Mouse (Mus musculus) stomach, postnatal 0 days (tissue): ENCODE measurements at regions not wholly inside any gene's neighbourhood (a gene's known extent, or its start where the extent isn't known, plus 50 kb on each side); places are given as distances from the start of the nearest gene placed in this dataset.

Experiments
- ATAC-seq: fragments of 200-750 bp; cut with Nextera tagmentation; 2 replicates; pipeline ENCODE4 v1.8.0; 2017; ENCODE audit not compliant: low FRiP score, low TSS enrichment
- DNase-seq: peaks from one replicate; pipeline ENCODE4 v3.0.0-alpha.2; 2016; ENCODE audit warnings: low spot score
- H3K27ac ChIP-seq: fragments of 300-500 bp; sonication (generic); replicated peaks from 2 replicates; pipeline ENCODE4 v1.5.1; 2014; ENCODE audit warnings: mild to moderate bottlenecking, control low read depth
- H3K27me3 ChIP-seq: fragments of 300-500 bp; sonication (generic); 2 replicates; pipeline ENCODE4 v1.6.1; 2014; ENCODE audit warnings: low read length; ENCODE audit not compliant: control insufficient read depth, insufficient read depth
- H3K36me3 ChIP-seq: fragments of 300-500 bp; sonication (generic); 2 replicates; pipeline ENCODE4 v1.6.1; 2014; ENCODE audit warnings: low read length, mixed read lengths; ENCODE audit not compliant: control insufficient read depth, insufficient read depth
- H3K4me1 ChIP-seq: fragments of 300-500 bp; sonication (generic); replicated peaks from 2 replicates; pipeline ENCODE4 v1.6.1; 2014; ENCODE audit warnings: antibody characterized with exemption; ENCODE audit not compliant: control insufficient read depth, insufficient read depth
- H3K4me2 ChIP-seq: fragments of 300-500 bp; sonication (generic); replicated peaks from 2 replicates; pipeline ENCODE4 v1.6.1; 2014; ENCODE audit warnings: low read depth, mild to moderate bottlenecking, control low read depth, moderate library complexity
- H3K4me3 ChIP-seq: fragments of 300-500 bp; sonication (generic); 2 replicates; pipeline ENCODE4 v1.5.1; 2014; ENCODE audit warnings: low read depth, low read length, control low read depth
- H3K9ac ChIP-seq: fragments of 300-500 bp; sonication (generic); 2 replicates; pipeline ENCODE4 v1.6.1; 2014; ENCODE audit warnings: mild to moderate bottlenecking, low read length, control low read depth, mixed read lengths
- H3K9me3 ChIP-seq: fragments of 300-500 bp; sonication (generic); 2 replicates; pipeline ENCODE4 v1.6.1; 2016; ENCODE audit warnings: low read length; ENCODE audit not compliant: control insufficient read depth
- CTCF ChIP-seq: IDR thresholded peaks from 2 replicates; pipeline ENCODE4 v1.5.1; 2016; ENCODE audit warnings: antibody characterized with exemption, low read depth, mild to moderate bottlenecking, moderate library complexity
- EP300 ChIP-seq: optimal IDR thresholded peaks from 2 replicates; pipeline ENCODE3; 2016; ENCODE audit warnings: antibody characterized with exemption
- WGBS: fragments of 180-500 bp; shearing (Covaris S2); extraction: QIAGEN DNeasy Blood & Tissue Kit; methylation state at CpG from one replicate; pipeline ENCODE4 v1.1.7; 2014; 5-methylcytosine and 5-hydroxymethylcytosine counted together

- Histone ChIP-seq H3K9me3 (no peaks in the 10 kb centered on the region), H3K4me2 (no peak overlapping the region), H3K27me3 (no peaks in the 10 kb centered on the region), H3K36me3 (no peaks in the 10 kb centered on the region), H3K9ac (no peak overlapping the region), H3K4me1 (no peaks in the 10 kb centered on the region), H3K27ac (no peak overlapping the region), H3K4me3 (no peak overlapping the region)
- ATAC-seq (no peak), DNase-seq (no peak)
- no peak for TF ChIP-seq EP300
- no peak for TF ChIP-seq CTCF
These were observed 254.3 kb upstream of the Veph1 start for GRCm38 (mm10) chr3:66550920-66551319.

GRCm38 (mm10) chr3:66546576-66546975 lies 249.9 kb upstream of the Veph1 start:
- no peak for DNase-seq
- H3K4me2 ChIP-seq: no peak overlapping the region
- WGBS: 75% methylated on average over 4 of the region's 4 CpGs
- no peak for ATAC-seq
- TF ChIP-seq CTCF (no peak), EP300 (no peak)
- H3K27ac ChIP-seq: no peak overlapping the region
- no peaks in the 10 kb centered on the region for H3K9me3 ChIP-seq
- no peaks in the 10 kb centered on the region for H3K4me1 ChIP-seq
- no peak overlapping the region for H3K9ac ChIP-seq
- no peaks in the 10 kb centered on the region for H3K27me3 ChIP-seq
- H3K36me3 ChIP-seq: no peaks in the 10 kb centered on the region
- no peak overlapping the region for H3K4me3 ChIP-seq

DNA sequence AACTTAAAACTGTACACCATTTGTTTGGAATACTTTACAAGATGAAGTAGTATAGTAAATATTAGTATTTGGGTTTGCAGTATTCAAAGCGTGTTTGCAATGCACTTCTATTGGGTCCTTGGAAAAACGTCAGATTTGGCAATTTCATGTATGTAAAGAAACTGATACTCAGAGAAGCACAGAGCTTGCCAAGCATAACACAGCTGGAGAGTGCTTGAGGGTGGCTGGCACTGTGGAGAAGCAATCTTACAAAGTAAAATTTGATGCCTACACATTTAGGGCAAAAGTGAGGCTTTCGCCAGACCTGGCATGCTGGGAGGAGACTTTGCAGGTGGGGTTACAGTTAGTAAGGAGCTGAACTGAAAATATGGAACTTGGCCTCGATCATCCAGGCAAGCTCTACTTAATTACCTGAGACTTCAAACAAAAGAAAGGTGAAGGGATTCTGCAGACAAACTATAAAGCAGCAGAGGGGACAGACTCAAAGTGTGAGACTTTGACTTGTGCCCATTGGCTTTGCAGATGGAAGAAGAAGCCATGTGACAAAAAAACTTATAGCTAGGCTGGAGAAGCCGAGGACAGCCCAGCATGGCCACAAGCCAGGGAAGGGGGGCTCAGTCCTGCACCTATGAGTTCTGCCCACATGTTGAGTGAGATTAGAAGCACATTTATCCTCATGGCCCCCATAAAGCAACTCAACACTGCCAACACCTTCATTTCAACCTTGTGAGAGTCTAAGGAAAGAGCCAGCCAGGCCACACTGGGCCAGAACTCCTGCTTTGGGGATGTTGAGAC lies 247.7 kb upstream of the Veph1 start:
- ATAC-seq: no peak
- Histone ChIP-seq H3K27me3 (no peaks in the 10 kb centered on the region), H3K4me2 (no peak overlapping the region), H3K9me3 (no peaks in the 10 kb centered on the region), H3K36me3 (no peaks in the 10 kb centered on the region), H3K4me3 (no peak overlapping the region), H3K9ac (no peak overlapping the region), H3K27ac (no peak overlapping the region), H3K4me1 (no peaks in the 10 kb centered on the region)
- WGBS: 62% methylated on average over 5 of the region's 5 CpGs
- DNase-seq: no peak
- TF ChIP-seq EP300 (no peak), CTCF (no peak)

DNA sequence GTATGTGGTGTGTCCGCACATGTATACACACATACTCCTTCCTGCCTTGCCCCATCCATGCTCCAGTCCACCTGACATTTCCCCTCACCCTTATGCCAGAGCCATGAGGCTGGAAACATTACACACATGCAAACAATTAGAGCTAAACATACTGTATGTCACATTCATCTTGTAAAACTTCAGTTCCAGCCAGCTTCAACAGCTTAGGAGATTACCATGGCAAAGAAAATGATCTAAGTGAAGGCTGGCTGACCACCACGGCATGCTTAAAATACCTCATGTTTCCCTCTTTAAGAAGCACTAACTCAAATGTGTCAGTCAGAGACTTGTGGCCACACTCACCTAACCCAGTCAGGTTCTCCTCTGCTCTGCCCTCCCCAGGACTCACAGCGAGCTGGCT lies 246.2 kb upstream of the Veph1 start:
- Histone ChIP-seq H3K27me3 (no peaks in the 10 kb centered on the region), H3K9me3 (no peaks in the 10 kb centered on the region), H3K9ac (no peak overlapping the region), H3K27ac (no peak overlapping the region), H3K36me3 (no peaks in the 10 kb centered on the region), H3K4me1 (no peaks in the 10 kb centered on the region), H3K4me3 (no peak overlapping the region), H3K4me2 (no peak overlapping the region)
- ATAC-seq (no peak), DNase-seq (no peak)
- TF ChIP-seq EP300 (no peak), CTCF (no peak)
- WGBS: 71% methylated on average over 3 of the region's 3 CpGs

- no peak for TF ChIP-seq EP300
- TF ChIP-seq CTCF: no peak
- 65% methylated on average over 7 of the region's 7 CpGs for WGBS
- Histone ChIP-seq H3K4me1 (no peaks in the 10 kb centered on the region), H3K27me3 (no peaks in the 10 kb centered on the region), H3K9me3 (no peaks in the 10 kb centered on the region), H3K9ac (no peak overlapping the region), H3K36me3 (no peaks in the 10 kb centered on the region), H3K4me3 (no peak overlapping the region), H3K4me2 (no peak overlapping the region), H3K27ac (no peak overlapping the region)
- no peak for ATAC-seq
- DNase-seq: no peak
These were observed 241.3 kb upstream of the Veph1 start for GRCm38 (mm10) chr3:66537913-66538312.

DNA sequence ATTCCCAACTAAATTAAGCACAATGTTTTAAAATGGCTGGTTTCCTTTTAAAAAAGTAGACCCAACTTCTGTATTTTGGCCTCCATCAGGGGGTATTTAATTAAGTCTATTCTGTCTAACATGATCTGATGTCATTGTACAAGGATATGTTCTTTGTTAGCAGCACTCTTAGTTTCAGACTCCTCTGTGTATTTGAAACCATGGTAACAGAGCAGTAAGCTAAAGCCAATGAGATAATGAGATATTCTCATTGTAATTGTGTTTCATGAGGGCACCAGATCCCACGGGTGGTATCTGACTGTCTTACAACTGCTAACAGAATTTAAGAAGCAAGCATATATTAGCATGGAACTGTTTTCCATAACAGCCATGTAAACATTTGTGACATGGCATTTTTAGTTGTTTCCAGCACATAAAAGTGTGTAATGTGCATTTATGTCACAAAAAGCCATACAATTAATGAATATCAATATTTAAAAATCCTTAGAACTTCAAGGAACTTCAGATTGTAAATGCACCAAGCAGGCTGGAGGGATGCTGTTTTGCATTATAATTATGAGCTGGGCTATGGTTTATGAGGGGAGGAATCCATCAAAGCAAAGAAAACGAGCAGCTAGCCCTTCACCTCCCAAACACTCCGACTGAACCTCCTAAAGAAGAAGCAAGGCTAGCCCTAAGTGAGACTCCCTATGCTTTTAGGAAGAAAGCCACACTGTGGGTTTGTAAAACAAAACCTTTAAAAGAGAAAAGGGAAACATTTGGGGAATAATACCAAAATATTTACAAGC lies 240.7 kb upstream of the Veph1 start:
- Histone ChIP-seq H3K9ac (no peak overlapping the region), H3K4me1 (no peaks in the 10 kb centered on the region), H3K27ac (no peak overlapping the region), H3K9me3 (no peaks in the 10 kb centered on the region), H3K4me3 (no peak overlapping the region), H3K27me3 (no peaks in the 10 kb centered on the region), H3K4me2 (no peak overlapping the region), H3K36me3 (no peaks in the 10 kb centered on the region)
- DNase-seq (no peak), ATAC-seq (no peak)
- 63% methylated on average over 3 of the region's 3 CpGs for WGBS
- TF ChIP-seq EP300: no peak
